Mouse (Mus musculus): ENCODE data around the gene Hspbap1. TPM values are rescaled to one million over a fixed set of nuclear protein-coding genes. Genes with fewer than 3 reads are reported as not detected.
A peak's percentile ranks its signal among the peaks of the same experiment; 100 is the strongest.

Hspbap1 gene
- polyA plus RNA-seq, 1 experiment from 2014 or later: 22.4 TPM

DNA sequence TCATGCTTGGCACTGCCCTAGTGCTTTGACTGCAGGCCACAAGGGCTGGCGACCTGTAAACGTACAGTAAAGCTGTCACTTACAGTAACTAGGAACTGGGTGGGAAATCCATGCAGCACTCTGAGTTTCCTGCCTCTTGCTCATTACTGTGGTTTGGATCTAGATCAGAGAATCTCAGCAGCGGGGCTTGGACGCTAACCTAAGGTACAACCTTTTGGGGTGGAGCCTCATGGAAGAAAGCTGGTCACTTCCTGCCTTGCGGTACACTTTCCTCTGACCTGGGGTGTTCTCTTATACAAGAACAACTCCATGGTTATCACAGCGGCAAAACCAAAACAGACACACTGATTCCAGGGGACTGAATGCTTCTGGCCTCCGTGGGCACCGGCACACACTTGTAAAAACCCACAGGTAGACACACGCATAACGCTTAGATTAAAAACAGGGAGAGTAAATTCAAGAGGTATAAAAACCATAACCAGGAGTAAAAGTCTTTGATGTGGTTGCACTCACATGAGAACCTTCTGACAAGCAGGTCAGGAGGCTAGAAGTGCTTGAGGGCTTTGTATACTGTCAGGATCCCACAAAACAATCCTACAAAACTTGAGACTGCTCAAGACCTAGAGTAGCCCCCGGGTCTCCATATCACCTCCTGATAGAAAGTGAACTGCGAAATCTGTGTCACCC, 27.8 kb upstream of the Hspbap1 start:
- no peak for ATAC-seq (replicated peaks)
- Histone ChIP-seq H3K27ac (replicated peaks) (no peak overlapping the region), H3K9ac (replicated peaks) (no peak overlapping the region), H3K36me3 (no peaks in the 10 kb centered on the region), H3K4me3 (no peak overlapping the region), H3K4me1 (peaks cover 11% of the 10 kb centered on the region), H3K4me2 (replicated peaks) (no peak overlapping the region), H3K27me3 (no peaks in the 10 kb centered on the region), H3K9me3 (no peaks in the 10 kb centered on the region)
- WGBS: 91% methylated on average over 12 of the region's 12 CpGs

DNA sequence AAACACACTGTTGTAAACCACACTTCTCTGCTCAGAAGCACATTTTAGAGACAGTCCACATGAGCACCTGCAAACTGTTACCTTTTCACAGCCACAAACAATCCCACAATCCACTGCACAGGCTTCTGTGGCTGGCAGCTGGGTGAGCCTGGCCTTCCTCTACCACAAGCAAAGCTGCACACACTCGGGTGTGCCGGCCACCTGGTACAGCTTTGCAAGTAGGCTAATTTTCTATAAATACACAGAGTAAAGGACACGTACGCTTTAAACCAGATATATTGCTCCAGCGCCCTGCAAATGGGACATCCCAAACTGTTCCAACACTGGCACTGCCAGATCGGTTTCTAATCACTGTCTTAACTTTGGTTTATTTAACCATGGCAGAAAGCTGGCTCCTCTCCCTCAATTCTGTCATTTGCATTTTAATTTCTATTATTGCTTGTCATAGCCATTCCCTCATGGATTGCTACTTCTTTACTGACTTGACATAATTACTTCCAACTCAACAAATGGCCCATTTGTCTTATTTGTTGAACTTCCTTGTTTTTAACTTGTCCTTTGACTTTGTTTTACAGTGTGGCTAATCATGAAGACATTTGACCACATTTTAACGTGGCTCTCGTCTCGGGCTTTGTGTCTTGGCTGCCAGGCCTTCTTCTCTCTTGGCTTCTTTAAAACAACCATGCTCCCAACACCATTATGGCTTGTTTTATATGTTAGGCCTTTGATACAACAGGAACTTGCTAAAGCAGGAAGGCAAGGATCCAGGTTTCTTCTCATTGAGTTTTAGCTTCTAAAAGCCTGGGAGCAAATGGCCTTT, 22.5 kb upstream of the Hspbap1 start:
- H3K27ac ChIP-seq (replicated peaks): peak overlapping the region; percentile 3; the same call in 1 of the 2 replicates
- no peaks in the 10 kb centered on the region for H3K36me3 ChIP-seq
- no peak overlapping the region for H3K4me2 ChIP-seq (replicated peaks)
- H3K4me1 ChIP-seq: peaks cover 13% of the 10 kb centered on the region
- H3K27me3 ChIP-seq: no peaks in the 10 kb centered on the region
- H3K9ac ChIP-seq (replicated peaks): no peak overlapping the region
- ATAC-seq (replicated peaks): no peak
- 55% methylated on average over 9 of the region's 9 CpGs for WGBS
- no peak overlapping the region for H3K4me3 ChIP-seq
- no peaks in the 10 kb centered on the region for H3K9me3 ChIP-seq

DNA sequence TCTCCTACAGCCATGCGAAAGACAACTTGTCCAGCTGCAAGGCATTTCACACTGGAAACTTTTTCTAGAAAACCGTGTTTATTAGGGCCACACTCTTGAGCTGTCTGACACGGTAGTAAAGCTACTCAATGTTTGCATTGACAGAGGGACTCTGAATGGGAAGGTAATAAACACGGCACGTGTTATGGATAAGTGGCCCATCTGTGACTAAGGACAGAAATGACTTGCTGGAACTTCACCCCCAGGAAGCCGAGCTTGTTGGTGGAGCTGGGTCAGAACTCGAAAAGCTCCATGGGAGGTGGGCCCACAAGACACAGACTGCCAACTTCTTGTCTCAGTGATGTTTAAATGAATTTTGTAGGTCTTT, 22.0 kb upstream of the Hspbap1 start:
- 85% methylated on average over 7 of the region's 7 CpGs for WGBS
- no peak overlapping the region for H3K4me3 ChIP-seq
- ATAC-seq (replicated peaks): no peak
- no peaks in the 10 kb centered on the region for H3K36me3 ChIP-seq
- H3K27ac ChIP-seq (replicated peaks): no peak overlapping the region
- no peak overlapping the region for H3K9ac ChIP-seq (replicated peaks)
- no peaks in the 10 kb centered on the region for H3K27me3 ChIP-seq
- peaks cover 13% of the 10 kb centered on the region for H3K4me1 ChIP-seq
- no peak overlapping the region for H3K4me2 ChIP-seq (replicated peaks)
- no peaks in the 10 kb centered on the region for H3K9me3 ChIP-seq

DNA sequence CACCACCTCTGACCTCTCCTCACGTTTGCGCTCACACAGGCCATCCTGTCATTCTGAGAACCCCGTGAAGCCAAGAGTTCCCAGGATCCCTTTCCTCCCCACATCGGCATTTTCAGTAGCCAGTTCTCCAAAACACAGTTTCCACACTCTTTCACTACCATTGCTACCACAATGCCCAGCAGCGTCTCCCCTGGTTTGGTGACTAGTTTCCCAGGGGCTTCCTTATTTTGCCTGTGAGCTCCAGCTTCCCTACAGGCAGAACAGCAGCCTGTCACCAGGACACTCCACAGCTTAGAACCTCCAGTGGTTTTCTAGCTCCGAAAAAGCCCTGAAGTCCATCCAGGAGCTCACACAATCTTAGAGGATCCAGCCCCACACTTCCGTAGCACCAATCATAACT, 20.8 kb upstream of the Hspbap1 start:
- Histone ChIP-seq H3K27me3 (no peaks in the 10 kb centered on the region), H3K9me3 (no peaks in the 10 kb centered on the region), H3K27ac (replicated peaks) (no peak overlapping the region), H3K4me1 (peaks cover 13% of the 10 kb centered on the region), H3K4me2 (replicated peaks) (no peak overlapping the region), H3K9ac (replicated peaks) (no peak overlapping the region), H3K4me3 (no peak overlapping the region), H3K36me3 (no peaks in the 10 kb centered on the region)
- ATAC-seq (replicated peaks): no peak
- WGBS: 85% methylated on average over 7 of the region's 7 CpGs

DNA sequence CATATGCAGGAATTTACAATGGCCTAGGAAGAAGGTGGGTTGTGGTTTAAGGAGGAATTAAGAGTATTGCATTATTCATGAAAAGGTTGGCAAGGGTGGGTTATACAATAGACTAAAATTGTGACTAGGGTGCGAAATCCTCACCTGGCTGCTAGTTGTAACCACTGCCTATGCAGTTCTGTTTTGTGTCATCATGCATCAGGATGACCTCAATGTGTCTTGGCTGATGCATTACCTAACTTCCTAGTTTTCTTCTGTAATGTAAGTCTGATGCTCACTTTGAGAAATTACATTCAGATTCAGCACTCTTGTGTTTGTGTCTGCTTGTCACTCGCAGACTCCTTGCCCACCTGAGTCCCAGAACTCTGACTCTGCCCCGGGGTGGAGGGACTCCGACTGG, 18.3 kb upstream of the Hspbap1 start:
- no peak overlapping the region for H3K9ac ChIP-seq (replicated peaks)
- no peak for ATAC-seq (replicated peaks)
- no peaks in the 10 kb centered on the region for H3K9me3 ChIP-seq

DNA sequence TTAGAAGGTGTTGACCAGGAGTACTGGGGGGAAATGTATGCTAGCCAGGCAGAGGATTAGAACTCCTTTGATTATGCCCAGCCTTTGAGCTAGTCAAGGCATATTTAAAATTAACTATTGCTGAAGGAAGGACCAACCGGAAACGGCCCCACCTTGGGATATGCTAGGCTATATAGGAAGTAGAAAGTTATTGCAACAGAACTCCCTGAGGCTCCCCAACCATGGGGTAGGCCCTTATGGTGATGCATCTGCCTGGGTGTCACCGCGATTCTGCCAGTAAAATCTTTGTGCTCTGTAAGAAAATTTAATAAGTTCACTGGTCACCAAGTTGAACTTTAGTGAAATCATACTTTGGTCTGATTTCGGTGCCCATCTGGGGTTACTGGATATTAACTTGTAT, 16.2 kb upstream of the Hspbap1 start:
- Histone ChIP-seq H3K9ac (replicated peaks) (no peak overlapping the region), H3K27ac (replicated peaks) (no peak overlapping the region), H3K4me1 (peaks cover 13% of the 10 kb centered on the region; the same call in 1 of the 2 replicates), H3K36me3 (no peaks in the 10 kb centered on the region), H3K9me3 (no peaks in the 10 kb centered on the region), H3K4me3 (no peak overlapping the region), H3K4me2 (replicated peaks) (no peak overlapping the region), H3K27me3 (no peaks in the 10 kb centered on the region)
- WGBS: 89% methylated on average over 5 of the region's 5 CpGs
- ATAC-seq (replicated peaks): no peak

More for the DNA sequence above, 18.3 kb upstream of the Hspbap1 start:
- Histone ChIP-seq H3K4me1 (peaks cover 25% of the 10 kb centered on the region), H3K27ac (replicated peaks) (no peak overlapping the region), H3K4me3 (no peak overlapping the region), H3K4me2 (replicated peaks) (no peak overlapping the region), H3K27me3 (no peaks in the 10 kb centered on the region), H3K36me3 (no peaks in the 10 kb centered on the region)
- WGBS: 90% methylated on average over 4 of the region's 4 CpGs

DNA sequence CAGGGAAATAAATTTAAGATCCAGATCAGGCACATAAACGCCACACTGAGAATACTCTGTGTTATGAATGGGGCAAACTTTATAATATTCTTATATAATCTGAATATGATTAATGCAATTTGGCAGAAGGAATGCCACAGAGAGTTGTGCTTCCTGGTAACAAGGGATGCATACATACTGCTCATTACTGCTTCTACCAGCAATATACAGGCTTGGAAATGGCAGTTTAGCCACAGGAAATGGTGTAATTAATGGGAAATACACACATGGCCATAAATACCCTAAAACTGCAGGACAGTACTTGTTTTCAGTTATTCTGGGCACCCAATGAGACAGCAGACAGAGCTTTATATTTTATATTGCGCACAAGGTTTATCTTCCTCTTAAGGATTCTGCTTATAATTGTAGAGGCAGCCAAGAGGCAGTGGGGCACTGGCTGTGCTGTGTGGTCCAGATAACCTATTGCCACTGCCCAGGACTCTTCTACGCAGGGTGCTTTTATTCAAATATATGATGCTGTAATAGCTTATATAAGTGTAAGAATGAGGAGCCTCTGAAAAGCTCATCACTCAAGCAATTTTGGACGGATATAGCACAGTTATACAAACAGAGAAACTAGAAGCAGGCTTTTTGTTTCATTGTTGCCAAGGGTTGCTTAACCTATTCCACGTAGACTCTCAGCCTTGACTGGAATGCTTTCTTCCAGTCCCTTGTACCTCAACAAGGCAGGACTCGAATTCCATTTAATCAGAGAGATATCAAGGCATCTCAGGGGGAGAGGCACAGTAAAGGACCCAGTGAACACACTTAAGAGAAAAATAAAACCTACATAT, 14.5 kb upstream of the Hspbap1 start:
- 78% methylated on average over 6 of the region's 6 CpGs for WGBS
- H3K9ac ChIP-seq (replicated peaks): no peak overlapping the region
- H3K27me3 ChIP-seq: no peaks in the 10 kb centered on the region

DNA sequence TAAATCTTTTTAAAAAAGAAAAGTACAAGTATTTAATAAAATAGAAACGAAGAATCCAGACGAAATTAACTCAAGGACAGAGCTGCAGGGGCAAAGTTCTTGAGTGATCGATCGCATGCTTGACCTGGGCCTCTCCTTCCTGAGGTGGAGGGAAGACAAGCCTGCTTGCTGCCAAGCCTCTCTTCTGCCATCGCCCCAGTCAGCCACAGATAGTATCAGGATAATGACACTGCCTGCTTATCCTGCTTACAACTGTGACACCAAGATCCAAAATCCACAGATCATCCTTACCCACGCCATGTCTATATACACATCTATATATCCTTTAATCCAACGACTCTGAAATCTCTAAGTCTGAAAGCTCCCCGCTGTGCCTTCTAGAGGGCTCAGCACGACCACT, 13.5 kb upstream of the Hspbap1 start:
- no peak overlapping the region for H3K4me2 ChIP-seq (replicated peaks)
- no peak for ATAC-seq (replicated peaks)
- 87% methylated on average over 9 of the region's 9 CpGs for WGBS
- H3K27me3 ChIP-seq: no peaks in the 10 kb centered on the region
- no peaks in the 10 kb centered on the region for H3K9me3 ChIP-seq
- H3K27ac ChIP-seq (replicated peaks): no peak overlapping the region
- H3K36me3 ChIP-seq: no peaks in the 10 kb centered on the region
- peaks cover 13% of the 10 kb centered on the region; the same call in 1 of the 2 replicates for H3K4me1 ChIP-seq
- no peak overlapping the region for H3K9ac ChIP-seq (replicated peaks)
- no peak overlapping the region for H3K4me3 ChIP-seq

More for the DNA sequence above, 14.5 kb upstream of the Hspbap1 start:
- ATAC-seq (replicated peaks): no peak
- no peak overlapping the region for H3K4me3 ChIP-seq
- no peaks in the 10 kb centered on the region for H3K36me3 ChIP-seq
- 0 out of 2 replicates have a peak overlapping the region, but pooled peaks have one; percentile 21 for H3K27ac ChIP-seq (replicated peaks)
- no peak overlapping the region for H3K4me2 ChIP-seq (replicated peaks)
- no peaks in the 10 kb centered on the region for H3K9me3 ChIP-seq
- H3K4me1 ChIP-seq: peaks cover 13% of the 10 kb centered on the region; the same call in 1 of the 2 replicates

DNA sequence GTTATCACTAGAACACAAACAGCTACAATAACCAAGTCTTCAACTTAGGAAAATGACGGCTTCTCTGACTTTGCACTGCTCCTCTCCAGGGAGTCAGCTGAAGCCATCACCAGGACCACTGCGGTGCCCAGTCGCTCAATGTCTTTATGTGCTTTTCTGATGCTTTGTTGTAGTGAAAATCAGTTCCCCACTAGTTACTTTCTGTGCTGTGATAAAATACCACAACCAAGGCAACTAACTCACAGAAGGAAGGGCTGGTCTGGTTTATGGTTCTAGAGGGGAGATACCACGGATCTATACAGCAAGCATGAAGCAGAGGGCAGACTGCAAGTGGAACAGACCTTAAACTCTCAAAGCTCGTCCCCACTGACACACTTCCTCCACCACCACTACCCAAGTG, 10.8 kb upstream of the Hspbap1 start:
- no peak for ATAC-seq (replicated peaks)
- no peak overlapping the region for H3K4me2 ChIP-seq (replicated peaks)
- WGBS: 91% methylated on average over 5 of the region's 5 CpGs

DNA sequence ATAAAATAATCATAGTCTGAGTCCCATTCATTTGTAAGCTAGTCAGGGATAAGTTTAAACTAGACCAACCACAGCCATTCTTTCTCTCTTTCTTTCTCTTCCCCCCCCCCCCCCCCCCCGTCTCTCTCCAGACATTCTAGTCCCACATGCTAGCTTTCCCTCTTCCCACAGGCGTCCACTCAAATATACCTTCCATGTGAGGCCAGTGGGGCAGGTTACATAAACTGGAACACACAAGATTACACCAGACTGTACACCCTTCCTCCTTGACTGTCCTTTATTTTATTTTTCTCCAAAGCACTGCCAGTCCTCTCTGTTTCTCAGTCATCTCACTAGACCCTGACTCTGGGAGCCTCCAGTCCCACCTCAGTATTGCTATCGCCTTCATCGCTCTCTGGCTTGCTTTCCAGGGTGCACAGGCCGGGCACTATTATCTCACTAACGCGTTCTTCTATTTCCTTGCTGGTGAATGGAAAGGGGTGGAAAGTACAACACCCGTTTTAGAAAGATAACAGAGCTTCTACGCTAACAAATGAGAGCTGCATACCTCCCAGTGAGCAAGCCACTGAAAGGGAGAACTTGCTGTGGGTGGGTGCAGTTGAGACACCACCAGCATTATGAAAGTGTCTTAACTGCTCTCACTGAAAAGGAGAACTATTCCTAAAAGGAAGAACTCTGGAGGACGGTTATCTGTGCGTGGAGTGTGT, 6.4 kb upstream of the Hspbap1 start:
- H3K9me3 ChIP-seq: no peaks in the 10 kb centered on the region
- no peak overlapping the region for H3K4me3 ChIP-seq
- H3K36me3 ChIP-seq: no peaks in the 10 kb centered on the region
- peaks cover 15% of the 10 kb centered on the region for H3K4me1 ChIP-seq
- no peak for ATAC-seq (replicated peaks)
- no peak overlapping the region for H3K9ac ChIP-seq (replicated peaks)
- no peak overlapping the region for H3K4me2 ChIP-seq (replicated peaks)
- no peak overlapping the region for H3K27ac ChIP-seq (replicated peaks)
- no peaks in the 10 kb centered on the region for H3K27me3 ChIP-seq
- WGBS: 83% methylated on average over 11 of the region's 11 CpGs

More for the DNA sequence above, 10.8 kb upstream of the Hspbap1 start:
- H3K36me3 ChIP-seq: no peaks in the 10 kb centered on the region
- no peak overlapping the region for H3K9ac ChIP-seq (replicated peaks)
- H3K27ac ChIP-seq (replicated peaks): no peak overlapping the region
- peaks cover 13% of the 10 kb centered on the region; the same call in 1 of the 2 replicates for H3K4me1 ChIP-seq
- H3K9me3 ChIP-seq: no peaks in the 10 kb centered on the region
- H3K4me3 ChIP-seq: no peak overlapping the region
- no peaks in the 10 kb centered on the region for H3K27me3 ChIP-seq

DNA sequence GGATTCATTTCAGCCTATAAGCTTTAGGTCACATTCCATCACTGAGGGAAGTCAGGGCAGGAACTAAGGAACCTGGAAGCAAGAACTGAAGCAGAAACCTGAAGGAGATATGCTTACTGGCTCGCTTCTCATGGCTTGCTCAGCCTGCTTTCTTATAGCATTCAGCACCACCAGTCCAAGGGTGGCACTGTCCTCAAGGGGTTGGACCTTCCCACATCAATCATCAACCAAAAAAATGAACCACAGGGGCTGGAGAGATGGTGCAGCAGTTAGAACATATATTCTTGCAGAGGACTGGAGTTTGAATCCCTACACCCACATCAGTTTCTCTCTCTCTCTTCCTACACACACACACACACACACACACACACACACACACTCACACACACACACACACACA, 5.2 kb upstream of the Hspbap1 start:
- Histone ChIP-seq H3K36me3 (no peaks in the 10 kb centered on the region), H3K27me3 (no peaks in the 10 kb centered on the region), H3K4me2 (replicated peaks) (no peak overlapping the region), H3K4me1 (peaks cover 22% of the 10 kb centered on the region), H3K27ac (replicated peaks) (no peak overlapping the region), H3K9me3 (no peaks in the 10 kb centered on the region), H3K9ac (replicated peaks) (no peak overlapping the region), H3K4me3 (no peak overlapping the region)
- 77% methylated on average over 1 of the region's 1 CpGs for WGBS
- no peak for ATAC-seq (replicated peaks)
